Mouse (Mus musculus): Measurements from ENCODE around the gene Rbms2. TPM values are rescaled to one million over a fixed set of nuclear protein-coding genes. Genes with fewer than 3 reads are reported as not detected.

The Rbms2 gene
- total RNA-seq, 1 experiment, result 30.8 TPM

DNA sequence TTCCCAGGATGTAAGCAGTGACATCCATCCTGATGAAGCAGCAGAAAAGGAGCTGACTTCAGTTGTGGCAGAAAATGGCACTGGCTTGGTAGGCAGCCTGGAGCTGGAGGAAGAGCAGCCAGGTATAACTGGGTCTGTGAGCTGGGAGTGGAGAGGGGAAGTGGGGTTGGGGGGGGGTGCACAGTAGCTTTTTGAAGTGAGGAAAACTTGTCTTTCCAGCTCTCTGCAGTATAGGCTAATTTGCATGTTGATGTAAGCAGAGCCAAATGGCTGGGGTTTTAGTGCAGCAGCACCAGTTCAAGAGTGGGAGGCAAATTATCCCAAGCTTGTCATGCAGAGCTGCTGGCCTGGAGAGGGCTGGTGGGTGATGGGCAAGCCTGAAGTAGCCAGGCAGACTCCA lies 68.9 kb downstream of the Rbms2 start:
- TF ChIP-seq ZC3H11A (IDR thresholded peaks at IDR 0.05; ENCODE audit: borderline replicate concordance, low read depth, low read length) (no peak), HCFC1 (IDR thresholded peaks at IDR 0.05; ENCODE audit: borderline replicate concordance, insufficient read depth, low read length) (no peak), MAFK (IDR thresholded peaks at IDR 0.05; ENCODE audit: insufficient read depth, low read depth, low read length) (no peak), ZNF384 (IDR thresholded peaks at IDR 0.05; ENCODE audit: low read depth, low read length) (no peak), CHD2 (IDR thresholded peaks at IDR 0.05; ENCODE audit: low read depth, low read length) (no peak)
- H3K36me3 ChIP-seq (ENCODE audit: control insufficient read depth, insufficient read depth, low read length, poor library complexity, severe bottlenecking), result peaks cover 44% of the 10 kb centered on the region
- DNase-seq (ENCODE audit: low read depth, low spot score), result no peak
- H3K9ac ChIP-seq (ENCODE audit: insufficient read depth, low read depth, low read length, poor library complexity, severe bottlenecking), result no peak overlapping the region
- H3K4me3 ChIP-seq (ENCODE audit: insufficient read depth in 1 of 2, low read depth in 1 of 2, low read length in 2 of 2, poor library complexity in 1 of 2, severe bottlenecking in 1 of 2), result no peak overlapping the region
- H3K27ac ChIP-seq (ENCODE audit: insufficient read depth, low read depth, low read length, poor library complexity, severe bottlenecking), result no peak overlapping the region
- in situ Hi-C loops (cut with MboI; ENCODE audit: low sequenced_read_pairs in 2 of 2, unreplicated experiment in 2 of 2), result no loop called here
- H3K4me1 ChIP-seq (ENCODE audit: control insufficient read depth in 2 of 2, insufficient read depth in 2 of 2, low read length in 2 of 2, poor library complexity in 1 of 2), result peaks cover 0 to 4% of the 10 kb centered on the region in 2 experiments; a peak in 1 of 4 replicates
- no peaks in the 10 kb centered on the region for H3K9me3 ChIP-seq (ENCODE audit: control insufficient read depth, insufficient read depth, low read depth, low read length)

DNA sequence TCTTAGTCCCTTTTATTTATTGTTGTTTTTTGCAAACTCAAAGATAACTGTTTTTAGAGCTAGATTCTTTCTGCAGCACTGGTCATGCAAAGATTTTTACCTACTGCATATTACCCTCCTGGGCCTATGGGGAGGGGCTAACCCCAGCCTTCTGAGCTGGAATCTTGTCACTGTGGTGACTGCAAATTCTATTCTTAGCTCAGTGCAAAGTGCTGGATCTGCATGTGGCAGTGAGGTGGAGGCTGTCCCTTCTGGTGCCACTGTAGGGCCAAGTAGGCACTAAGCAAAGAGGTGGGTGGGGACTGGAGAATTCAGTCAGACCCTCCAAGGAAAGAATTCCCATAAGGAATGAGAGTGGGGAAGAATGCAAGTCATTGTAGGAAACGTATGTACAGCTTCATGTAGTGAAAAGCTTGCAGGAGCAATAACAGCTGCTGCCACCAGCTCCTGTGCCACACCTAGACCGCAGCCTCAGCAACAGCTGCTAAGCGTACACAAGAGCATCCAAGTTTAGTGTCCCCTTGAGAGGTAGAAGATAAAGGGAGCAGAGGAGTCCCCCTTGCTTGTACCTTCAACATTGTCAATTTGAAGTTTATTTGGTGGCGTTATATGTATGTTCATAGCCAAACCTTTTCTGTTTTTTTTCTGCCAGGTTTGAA lies 69.9 kb downstream of the Rbms2 start:
- H3K36me3 ChIP-seq (ENCODE audit: control insufficient read depth, insufficient read depth, low read length, poor library complexity, severe bottlenecking), result peaks cover 36% of the 10 kb centered on the region
- no peaks in the 10 kb centered on the region for H3K9me3 ChIP-seq (ENCODE audit: control insufficient read depth, insufficient read depth, low read depth, low read length)
- peaks cover 0 to 5% of the 10 kb centered on the region in 2 experiments; a peak in 1 of 4 replicates for H3K4me1 ChIP-seq (ENCODE audit: control insufficient read depth in 2 of 2, insufficient read depth in 2 of 2, low read length in 2 of 2, poor library complexity in 1 of 2)
- no peak overlapping the region for H3K27ac ChIP-seq (ENCODE audit: insufficient read depth, low read depth, low read length, poor library complexity, severe bottlenecking)
- DNase-seq (ENCODE audit: low read depth, low spot score), result no peak
- no peak overlapping the region for H3K9ac ChIP-seq (ENCODE audit: insufficient read depth, low read depth, low read length, poor library complexity, severe bottlenecking)
- TF ChIP-seq MAFK (IDR thresholded peaks at IDR 0.05; ENCODE audit: insufficient read depth, low read depth, low read length), result no peak
- TF ChIP-seq ZNF384 (IDR thresholded peaks at IDR 0.05; ENCODE audit: low read depth, low read length), result no peak
- TF ChIP-seq HCFC1 (IDR thresholded peaks at IDR 0.05; ENCODE audit: borderline replicate concordance, insufficient read depth, low read length), result no peak
- no peak for TF ChIP-seq ZC3H11A (IDR thresholded peaks at IDR 0.05; ENCODE audit: borderline replicate concordance, low read depth, low read length)
- no peak for TF ChIP-seq CHD2 (IDR thresholded peaks at IDR 0.05; ENCODE audit: low read depth, low read length)
- no peak overlapping the region for H3K4me3 ChIP-seq (ENCODE audit: insufficient read depth in 1 of 2, low read depth in 1 of 2, low read length in 2 of 2, poor library complexity in 1 of 2, severe bottlenecking in 1 of 2)
- in situ Hi-C loops (cut with MboI; ENCODE audit: low sequenced_read_pairs in 2 of 2, unreplicated experiment in 2 of 2), result no loop called here

DNA sequence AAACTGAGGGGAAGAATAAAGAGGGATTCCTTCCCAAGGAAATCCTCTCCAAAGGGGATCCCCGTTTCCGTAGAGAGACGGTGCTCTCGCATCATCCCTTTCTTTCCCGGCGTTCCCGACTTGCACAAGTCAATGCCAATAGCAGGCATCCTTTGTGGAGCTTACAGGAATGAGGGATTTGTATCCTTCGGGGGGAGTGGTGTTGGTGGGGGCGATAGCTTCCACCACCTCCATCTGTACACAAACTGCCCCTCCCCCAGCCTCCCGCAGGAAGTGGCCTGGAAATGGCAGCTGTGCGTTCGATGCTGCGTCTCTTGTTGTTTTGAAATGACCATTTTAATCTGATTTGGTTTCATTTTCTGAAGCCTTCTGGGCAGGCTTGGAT lies 82.5 kb downstream of the Rbms2 start:
- Histone ChIP-seq H3K4me1 (ENCODE audit: control insufficient read depth in 2 of 2, insufficient read depth in 2 of 2, low read length in 2 of 2, poor library complexity in 1 of 2) (peaks cover 0 to 8% of the 10 kb centered on the region in 2 experiments; a peak in 3 of 4 replicates), H3K9me3 (ENCODE audit: control insufficient read depth, insufficient read depth, low read depth, low read length) (no peaks in the 10 kb centered on the region)

DNA sequence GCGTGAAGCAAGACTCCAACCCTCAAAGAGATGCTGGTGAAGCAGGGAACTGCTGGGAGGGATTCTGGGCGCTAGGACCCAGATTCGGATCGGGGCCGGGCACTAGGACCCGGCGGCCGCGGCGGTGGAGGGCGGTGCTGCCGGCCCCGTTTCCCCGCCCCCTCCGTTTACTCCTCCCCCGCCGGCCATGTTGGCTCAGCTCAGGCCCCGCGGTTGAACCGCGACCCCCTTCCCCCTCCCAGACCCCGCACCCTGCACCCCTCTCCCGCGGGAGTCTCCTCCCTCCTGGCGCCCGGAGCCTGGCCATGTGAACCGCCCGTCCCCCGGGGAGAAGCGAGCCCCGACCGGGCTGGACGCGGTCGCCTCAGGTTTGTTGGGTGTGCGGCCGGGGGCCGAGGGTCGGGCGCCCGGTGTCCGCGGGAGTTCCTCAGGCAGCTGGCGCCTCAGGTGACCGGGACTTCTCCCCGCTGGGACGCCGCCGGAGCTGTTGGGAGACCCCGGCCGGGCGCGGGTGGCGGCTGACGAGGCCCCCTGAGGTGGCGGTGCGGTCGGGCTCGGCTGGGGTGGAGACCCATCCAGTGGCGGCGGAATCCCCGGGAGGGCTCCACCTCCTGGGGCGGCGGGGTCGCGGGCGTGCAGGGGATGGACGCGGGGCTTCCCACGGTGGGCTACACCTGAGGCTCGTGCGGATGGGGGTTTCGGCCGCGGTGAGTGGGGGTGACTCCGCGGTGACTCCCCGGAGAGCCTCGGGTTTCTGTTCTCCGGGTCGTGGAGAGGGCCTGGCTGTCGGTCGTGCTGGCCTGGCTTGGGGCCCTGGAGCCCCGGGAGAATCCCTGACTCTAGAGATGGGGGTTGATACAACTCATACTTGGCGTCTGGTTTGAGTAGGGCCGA lies 83.2 kb downstream of the Rbms2 start:
- Histone ChIP-seq H3K9me3 (ENCODE audit: control insufficient read depth, insufficient read depth, low read depth, low read length) (no peaks in the 10 kb centered on the region), H3K4me3 (ENCODE audit: insufficient read depth in 1 of 2, low read depth in 1 of 2, low read length in 2 of 2, poor library complexity in 1 of 2, severe bottlenecking in 1 of 2) (peak overlapping the region; percentile 84 to 98), H3K27ac (ENCODE audit: insufficient read depth, low read depth, low read length, poor library complexity, severe bottlenecking) (peak overlapping the region; percentile 83), H3K9ac (ENCODE audit: insufficient read depth, low read depth, low read length, poor library complexity, severe bottlenecking) (peak overlapping the region; percentile 94), H3K4me1 (ENCODE audit: control insufficient read depth in 2 of 2, insufficient read depth in 2 of 2, low read length in 2 of 2, poor library complexity in 1 of 2) (peaks cover 0 to 8% of the 10 kb centered on the region in 2 experiments; a peak in 3 of 4 replicates), H3K36me3 (ENCODE audit: control insufficient read depth, insufficient read depth, low read length, poor library complexity, severe bottlenecking) (no peaks in the 10 kb centered on the region; the same call in 1 of the 2 replicates)
- in situ Hi-C loops (cut with MboI; ENCODE audit: low sequenced_read_pairs in 2 of 2, unreplicated experiment in 2 of 2), result loop anchor here in 1 of 2 experiments (10.0 kb wide), 1 partner anchor 88 kb away; the partner anchor contains the start of gene Rbms2
- peak; percentile 77 for DNase-seq (ENCODE audit: low read depth, low spot score)
- no peak for TF ChIP-seq CHD2 (IDR thresholded peaks at IDR 0.05; ENCODE audit: low read depth, low read length)
- TF ChIP-seq HCFC1 (IDR thresholded peaks at IDR 0.05; ENCODE audit: borderline replicate concordance, insufficient read depth, low read length), result peak; percentile 74; the same call in 1 of the 2 replicates

More for the DNA sequence above, 82.5 kb downstream of the Rbms2 start:
- no peak for TF ChIP-seq CHD2 (IDR thresholded peaks at IDR 0.05; ENCODE audit: low read depth, low read length)
- no peak for TF ChIP-seq ZNF384 (IDR thresholded peaks at IDR 0.05; ENCODE audit: low read depth, low read length)
- no peak for TF ChIP-seq ZC3H11A (IDR thresholded peaks at IDR 0.05; ENCODE audit: borderline replicate concordance, low read depth, low read length)
- TF ChIP-seq MAFK (IDR thresholded peaks at IDR 0.05; ENCODE audit: insufficient read depth, low read depth, low read length), result no peak
- TF ChIP-seq HCFC1 (IDR thresholded peaks at IDR 0.05; ENCODE audit: borderline replicate concordance, insufficient read depth, low read length), result no peak
- no peak for DNase-seq (ENCODE audit: low read depth, low spot score)
- H3K4me3 ChIP-seq (ENCODE audit: insufficient read depth in 1 of 2, low read depth in 1 of 2, low read length in 2 of 2, poor library complexity in 1 of 2, severe bottlenecking in 1 of 2), result peak overlapping the region; percentile 84 to 98
- peak overlapping the region; percentile 83; the same call in 1 of the 2 replicates for H3K27ac ChIP-seq (ENCODE audit: insufficient read depth, low read depth, low read length, poor library complexity, severe bottlenecking)
- peak overlapping the region; percentile 94 for H3K9ac ChIP-seq (ENCODE audit: insufficient read depth, low read depth, low read length, poor library complexity, severe bottlenecking)
- in situ Hi-C loops (cut with MboI; ENCODE audit: low sequenced_read_pairs in 2 of 2, unreplicated experiment in 2 of 2), result loop anchor here in 1 of 2 experiments (10.0 kb wide), 1 partner anchor 87 kb away; the partner anchor contains the start of gene Rbms2
- H3K36me3 ChIP-seq (ENCODE audit: control insufficient read depth, insufficient read depth, low read length, poor library complexity, severe bottlenecking), result no peaks in the 10 kb centered on the region; the same call in 1 of the 2 replicates

Data from ES-E14 (cell line).